Mouse (Mus musculus) left cerebral cortex, postnatal 25 days (tissue): Measurements from ENCODE around the gene Ccl7. TPM values are rescaled to one million over a fixed set of nuclear protein-coding genes. Genes with fewer than 3 reads are reported as not detected.

Source experiments
- DNase-seq, 2 experiments: peaks; one replicate each; pipeline ENCODE4 v3.0.0; 2022; ENCODE audit warnings: low spot score in 2 of 2, mixed read lengths in 1 of 2
- intact Hi-C: fragments of 180-260 bp; cut with DNase I; formaldehyde crosslinking; loops from one replicate; pipeline ENCODE4 v1.15.1; 2025
- total RNA-seq, 2 experiments: library from RNA; stranded (reverse); gene quantifications; 2 replicates each; pipeline ENCODE4 v1.2.3; 2021

The Ccl7 gene
- total RNA-seq, 2 experiments from 2014 or later, result not detected

- DNase-seq, result no peak
- intact Hi-C loops, result no loop called here
Measured at GRCm38 (mm10) chr11:82084360-82084759, 38.8 kb downstream of the Ccl7 start.

Other genes starting within 250 kb of the Ccl7 start
- under 1 TPM; 0.09 TPM for gene 5530401A14Rik, start 185.0 kb upstream of the Ccl7 start, total RNA-seq
- gene Asic2, start 77.3 kb upstream of the Ccl7 start, total RNA-seq, result 10 to 100 TPM; 78.0 to 80.2 TPM
- not detected for gene Ccl2, start 10.1 kb upstream of the Ccl7 start, total RNA-seq
- not detected for gene Gm17268, start 7.2 kb upstream of the Ccl7 start, total RNA-seq
- under 1 TPM; 0.34 to 0.62 TPM for gene Ccl11, start 12.1 kb downstream of the Ccl7 start, total RNA-seq
- not detected for gene Ccl12, start 56.1 kb downstream of the Ccl7 start, total RNA-seq
- gene Ccl8, start 69.5 kb downstream of the Ccl7 start, total RNA-seq, result not detected